Mouse (Mus musculus) neural tube, embryonic 14.5 days (tissue): ENCODE measurements around the gene Tmed10. TPM values are rescaled to one million over a fixed set of nuclear protein-coding genes. Genes with fewer than 3 reads are reported as not detected.

Source experiments
- ATAC-seq: fragments of 200-750 bp; cut with Nextera tagmentation; 2 replicates; pipeline ENCODE4 v1.8.0; 2017; ENCODE audit warnings: low read depth, mild to moderate bottlenecking, moderate TSS enrichment, moderate library complexity
- H3K27ac ChIP-seq: fragments of 300-500 bp; sonication (generic); 2 replicates; pipeline ENCODE4 v1.5.1; 2014; ENCODE audit warnings: low read depth, mild to moderate bottlenecking, control low read depth, low read length, moderate library complexity, mixed read lengths
- H3K27me3 ChIP-seq: fragments of 300-500 bp; sonication (generic); 2 replicates; pipeline ENCODE4 v1.6.1; 2014; ENCODE audit warnings: low read length; ENCODE audit not compliant: control insufficient read depth, insufficient read depth
- H3K36me3 ChIP-seq: fragments of 300-500 bp; sonication (generic); 2 replicates; pipeline ENCODE4 v1.6.1; 2014; ENCODE audit warnings: low read length, mixed read lengths; ENCODE audit not compliant: control insufficient read depth, insufficient read depth
- H3K4me1 ChIP-seq: fragments of 300-500 bp; sonication (generic); 2 replicates; pipeline ENCODE4 v1.6.1; 2014; ENCODE audit warnings: low read length; ENCODE audit not compliant: control insufficient read depth, insufficient read depth
- H3K4me2 ChIP-seq: fragments of 300-500 bp; sonication (generic); 2 replicates; pipeline ENCODE4 v1.6.1; 2014; ENCODE audit warnings: mild to moderate bottlenecking, low read depth, low read length, control low read depth
- H3K4me3 ChIP-seq: fragments of 300-500 bp; sonication (generic); 2 replicates; pipeline ENCODE4 v1.5.1; 2014; ENCODE audit warnings: low read depth, low read length, control low read depth, mixed read lengths
- H3K9ac ChIP-seq: fragments of 300-500 bp; sonication (generic); replicated peaks from 2 replicates; pipeline ENCODE4 v1.6.1; 2014; ENCODE audit warnings: low read depth, mild to moderate bottlenecking, control low read depth, low read length, mixed read lengths
- H3K9me3 ChIP-seq: fragments of 300-500 bp; sonication (generic); 2 replicates; pipeline ENCODE4 v1.6.1; 2016; ENCODE audit warnings: low read length; ENCODE audit not compliant: control insufficient read depth
- WGBS: fragments of 180-500 bp; shearing (Covaris S2); extraction: QIAGEN DNeasy Blood & Tissue Kit; methylation state at CpG from one replicate; pipeline ENCODE4 v1.1.7; 2014; 5-methylcytosine and 5-hydroxymethylcytosine counted together
- polyA plus RNA-seq: library from polyadenylated mRNA; unstranded; fragments of >200 nt; fragmentation: Nextera tagmentation; extraction: Ambion mirVana; gene quantifications from 2 replicates; pipeline ENCODE4 v1.2.1, GENCODE M21; 2014

Tmed10 gene
- polyA plus RNA-seq, 1 experiment from 2014 or later = 209 TPM

DNA sequence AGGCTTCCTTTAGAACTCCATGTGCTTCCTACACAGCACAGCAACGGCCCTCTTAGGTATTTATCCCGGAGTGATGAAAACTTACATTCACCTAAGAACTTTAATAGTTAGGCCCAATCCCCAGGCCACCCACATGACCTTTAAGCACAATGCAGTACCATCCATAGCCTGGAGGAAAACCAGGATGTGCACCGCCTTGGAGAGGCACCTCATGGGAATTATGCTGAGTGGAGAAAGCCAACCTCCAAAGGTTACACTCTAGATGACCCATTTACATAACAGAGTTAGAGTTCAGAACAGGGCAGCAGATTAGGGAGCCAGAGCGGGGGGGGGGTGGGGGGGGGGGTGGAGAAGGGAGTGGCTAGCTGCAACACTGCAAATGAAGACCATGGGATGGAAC, 32.3 kb downstream of the Tmed10 start:
- Histone ChIP-seq H3K4me1 (peaks cover 12% of the 10 kb centered on the region), H3K4me2 (no peak overlapping the region), H3K9me3 (no peaks in the 10 kb centered on the region), H3K36me3 (no peaks in the 10 kb centered on the region), H3K27ac (no peak overlapping the region), H3K4me3 (no peak overlapping the region), H3K27me3 (no peaks in the 10 kb centered on the region), H3K9ac (no peak overlapping the region)
- 70% methylated on average over 4 of the region's 4 CpGs for WGBS
- no peak for ATAC-seq

DNA sequence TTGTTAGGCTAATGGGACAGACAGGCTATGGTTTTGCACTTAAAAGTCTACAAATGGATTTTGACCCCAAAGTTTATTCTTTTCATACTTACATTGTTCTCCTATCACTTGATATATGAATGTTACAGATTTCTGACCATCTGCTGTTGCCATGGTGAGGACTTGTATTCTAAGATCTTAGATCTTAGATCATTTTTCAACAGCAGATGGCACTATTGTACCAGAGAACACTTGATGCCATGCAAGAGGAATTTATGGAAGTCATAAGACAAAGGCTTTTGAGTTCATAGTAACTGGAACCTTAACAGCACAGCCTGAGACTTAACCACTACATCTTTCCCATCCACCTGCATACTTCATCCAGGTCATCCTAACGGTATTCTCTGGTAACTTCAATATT, 33.5 kb downstream of the Tmed10 start:
- Histone ChIP-seq H3K9me3 (no peaks in the 10 kb centered on the region), H3K36me3 (no peaks in the 10 kb centered on the region), H3K4me3 (no peak overlapping the region), H3K4me1 (peaks cover 12% of the 10 kb centered on the region), H3K4me2 (no peak overlapping the region), H3K27ac (no peak overlapping the region), H3K9ac (no peak overlapping the region), H3K27me3 (no peaks in the 10 kb centered on the region)
- 38% methylated on average over 1 of the region's 1 CpGs for WGBS
- no peak for ATAC-seq

DNA sequence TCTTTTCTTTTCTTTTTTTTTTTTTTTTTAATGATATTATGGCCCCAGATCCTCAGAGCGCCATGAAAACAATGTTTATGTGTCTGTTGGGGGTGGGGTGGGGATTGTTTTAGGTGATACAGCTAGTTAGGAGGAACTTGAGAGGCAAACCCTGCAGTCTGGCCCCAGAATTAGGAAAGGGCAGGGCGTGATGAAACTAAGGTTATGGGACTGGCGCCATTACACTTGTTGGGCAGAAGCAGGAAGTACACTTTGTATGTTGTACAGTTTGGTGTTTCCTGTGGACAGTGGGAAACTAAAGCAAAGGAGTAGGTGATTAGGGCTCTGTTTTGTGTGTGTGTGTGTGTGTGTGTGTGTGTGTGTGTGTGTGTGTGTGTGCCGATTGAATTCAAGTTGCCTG, 34.7 kb downstream of the Tmed10 start:
- Histone ChIP-seq H3K4me1 (peaks cover 12% of the 10 kb centered on the region), H3K27ac (no peak overlapping the region), H3K27me3 (no peaks in the 10 kb centered on the region), H3K4me2 (no peak overlapping the region), H3K9ac (no peak overlapping the region), H3K36me3 (peaks cover 4% of the 10 kb centered on the region; the same call in 1 of the 2 replicates), H3K4me3 (peak overlapping the region; percentile 9; the same call in 1 of the 2 replicates), H3K9me3 (no peaks in the 10 kb centered on the region)
- no peak for ATAC-seq
- 42% methylated on average over 4 of the region's 4 CpGs for WGBS

DNA sequence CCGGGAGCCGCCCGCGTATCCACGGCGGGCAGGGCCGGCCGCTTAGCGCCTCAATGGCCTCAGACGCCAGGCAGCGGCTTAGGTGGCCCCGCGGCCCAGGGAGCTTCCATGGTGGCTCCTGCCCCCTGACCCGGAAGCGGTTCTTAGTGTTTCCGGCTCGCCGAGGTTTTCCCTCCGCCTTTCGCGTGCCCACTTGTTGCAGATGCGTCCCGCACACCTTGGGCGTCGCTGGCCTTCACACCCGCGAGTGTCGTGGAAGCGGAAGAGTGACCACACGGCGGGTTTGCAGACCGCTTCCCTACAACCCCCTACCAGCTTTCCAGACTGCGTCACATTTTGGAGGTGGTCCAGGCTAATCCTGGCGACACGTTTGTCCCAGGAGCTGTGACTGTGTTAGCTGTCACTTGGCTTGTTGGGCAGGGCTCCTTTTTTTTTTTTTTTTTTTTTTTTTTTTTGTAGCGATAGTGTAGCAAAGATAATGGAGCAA, 35.4 kb downstream of the Tmed10 start, which contains the start of gene Nek9:
Gene Nek9, minus strand, starts transcription at position 120 of the 487 bp plus-strand sequence.
- Histone ChIP-seq H3K4me2 (peak within 1 kb of the TSS; percentile 79), H3K27me3 (no peaks in the 10 kb centered on the region), H3K9me3 (no peaks in the 10 kb centered on the region), H3K4me3 (peak within 1 kb of the TSS; percentile 69), H3K4me1 (peaks cover 12% of the 10 kb centered on the region), H3K36me3 (peaks cover 4% of the 10 kb centered on the region; the same call in 1 of the 2 replicates), H3K9ac (peak within 1 kb of the TSS; percentile 84), H3K27ac (peak within 1 kb of the TSS; percentile 76)
- peak; percentile 92 for ATAC-seq
- WGBS = 0% methylated on average over 34 of the region's 36 CpGs

DNA sequence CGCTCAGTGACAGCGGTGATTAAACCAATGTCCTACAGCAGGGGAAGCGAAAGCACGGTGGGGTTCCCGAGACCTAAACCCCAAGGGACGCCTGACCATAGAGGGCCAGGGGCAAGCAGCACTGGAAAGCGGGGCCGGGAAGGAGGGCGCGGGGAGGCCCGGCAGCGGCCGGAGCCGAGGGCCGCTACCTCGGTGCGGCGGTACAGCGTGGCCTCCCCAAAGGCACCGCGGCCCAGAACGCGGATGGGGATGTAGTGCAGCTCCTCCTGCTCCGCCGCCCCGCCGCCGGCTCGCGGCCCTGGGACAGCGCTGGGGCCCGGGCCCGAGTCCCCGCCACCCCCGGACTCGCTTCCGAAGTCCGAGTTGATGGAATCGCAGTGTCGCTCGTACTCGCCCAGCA, 35.8 kb downstream of the Tmed10 start:
- Histone ChIP-seq H3K4me3 (peak overlapping the region; percentile 69), H3K9me3 (no peaks in the 10 kb centered on the region), H3K4me1 (peaks cover 12% of the 10 kb centered on the region), H3K4me2 (peak overlapping the region; percentile 79), H3K9ac (peak overlapping the region; percentile 84), H3K36me3 (peaks cover 4% of the 10 kb centered on the region; the same call in 1 of the 2 replicates), H3K27ac (peak overlapping the region; percentile 76), H3K27me3 (no peaks in the 10 kb centered on the region)
- ATAC-seq = peak; percentile 84
- WGBS = under 1% methylated on average over 37 of the region's 42 CpGs

DNA sequence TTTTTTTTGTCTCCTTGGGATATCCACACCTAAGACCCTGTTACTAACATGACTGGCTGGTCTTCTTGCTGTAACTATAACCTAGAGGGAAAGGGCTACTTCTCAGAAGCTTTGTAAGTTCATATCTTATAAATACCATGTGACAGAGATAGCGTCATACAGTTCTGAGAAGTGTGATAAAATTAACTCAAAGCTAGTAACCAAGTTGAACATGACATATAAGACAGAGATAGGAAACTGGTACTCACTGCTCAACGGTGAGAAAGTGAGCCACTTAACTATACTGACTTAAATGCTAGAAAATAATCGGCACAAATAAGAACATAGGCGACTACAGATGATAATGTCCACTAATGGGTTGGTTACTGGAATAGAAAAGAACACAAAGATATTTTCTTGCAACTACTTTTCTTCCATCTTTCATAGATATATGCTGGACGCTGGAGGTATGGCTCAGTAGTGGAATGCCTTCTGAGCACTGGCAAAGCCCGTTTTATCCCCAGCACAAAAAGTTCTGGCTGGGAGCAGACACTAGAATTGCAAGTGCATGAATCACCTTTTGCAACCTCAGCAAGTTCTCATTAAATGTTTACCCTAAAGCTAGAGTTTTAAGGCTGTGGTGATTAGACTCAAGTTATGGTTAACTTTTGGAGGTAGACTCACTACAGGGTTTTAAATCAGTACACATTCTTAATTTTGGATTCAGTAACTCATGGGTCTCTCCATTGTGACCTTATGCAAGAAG, 36.9 kb downstream of the Tmed10 start:
- no peak overlapping the region for H3K4me3 ChIP-seq
- H3K4me2 ChIP-seq = peak overlapping the region; percentile 79
- no peak overlapping the region for H3K9ac ChIP-seq
- WGBS = 90% methylated on average over 6 of the region's 6 CpGs
- H3K36me3 ChIP-seq = peaks cover 5% of the 10 kb centered on the region; the same call in 1 of the 2 replicates
- peaks cover 12% of the 10 kb centered on the region for H3K4me1 ChIP-seq
- no peak overlapping the region for H3K27ac ChIP-seq
- no peaks in the 10 kb centered on the region for H3K27me3 ChIP-seq
- H3K9me3 ChIP-seq = no peaks in the 10 kb centered on the region
- ATAC-seq = no peak

DNA sequence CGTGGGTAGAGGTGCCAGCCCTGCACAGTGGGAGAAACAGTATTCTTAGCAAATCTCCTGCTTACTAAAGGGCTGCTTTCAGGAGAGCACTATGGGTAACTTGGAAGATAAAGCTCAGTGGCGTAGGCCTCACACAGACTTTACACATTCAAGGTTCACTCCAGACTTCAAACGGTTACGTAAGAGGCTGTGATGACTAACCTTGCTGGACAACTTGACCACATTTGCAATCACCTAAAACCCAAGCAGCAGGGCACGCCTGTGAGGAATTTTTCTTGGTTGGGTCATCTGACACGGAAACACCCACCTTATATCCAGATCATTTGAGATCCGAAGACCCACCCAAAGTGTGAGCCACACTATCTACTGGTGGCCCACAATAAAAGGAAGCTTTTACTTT, 44.5 kb downstream of the Tmed10 start:
- no peak for ATAC-seq
- 96% methylated on average over 7 of the region's 7 CpGs for WGBS
- H3K27ac ChIP-seq = no peak overlapping the region
- H3K9me3 ChIP-seq = no peaks in the 10 kb centered on the region
- H3K4me1 ChIP-seq = no peaks in the 10 kb centered on the region
- no peak overlapping the region for H3K4me2 ChIP-seq
- H3K9ac ChIP-seq = no peak overlapping the region
- no peaks in the 10 kb centered on the region for H3K27me3 ChIP-seq
- H3K36me3 ChIP-seq = peaks cover 45% of the 10 kb centered on the region
- H3K4me3 ChIP-seq = no peak overlapping the region

DNA sequence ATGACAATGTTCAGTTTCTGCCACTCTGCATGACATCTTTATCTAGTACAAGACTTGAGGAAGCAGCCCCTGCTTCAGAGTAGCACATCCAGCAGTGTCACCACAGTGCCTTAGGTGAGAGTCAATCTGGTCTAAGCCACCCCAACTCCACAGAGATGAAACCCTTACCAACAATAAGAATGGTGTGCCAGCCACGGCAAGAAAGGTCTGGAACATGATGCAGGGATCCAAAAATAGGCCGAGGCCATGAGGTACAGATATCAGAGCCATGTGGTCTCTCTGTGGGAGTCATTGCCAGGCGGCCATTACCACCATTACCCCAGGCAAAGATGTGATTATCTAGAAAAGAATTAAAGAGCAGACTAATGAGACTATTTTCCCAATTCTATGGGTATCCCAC, 66.0 kb downstream of the Tmed10 start:
- Histone ChIP-seq H3K4me3 (no peak overlapping the region), H3K36me3 (peaks cover 75% of the 10 kb centered on the region), H3K4me2 (no peak overlapping the region), H3K27me3 (no peaks in the 10 kb centered on the region), H3K9me3 (no peaks in the 10 kb centered on the region), H3K27ac (no peak overlapping the region), H3K9ac (no peak overlapping the region), H3K4me1 (no peaks in the 10 kb centered on the region)
- 75% methylated on average over 3 of the region's 3 CpGs for WGBS
- ATAC-seq = no peak

DNA sequence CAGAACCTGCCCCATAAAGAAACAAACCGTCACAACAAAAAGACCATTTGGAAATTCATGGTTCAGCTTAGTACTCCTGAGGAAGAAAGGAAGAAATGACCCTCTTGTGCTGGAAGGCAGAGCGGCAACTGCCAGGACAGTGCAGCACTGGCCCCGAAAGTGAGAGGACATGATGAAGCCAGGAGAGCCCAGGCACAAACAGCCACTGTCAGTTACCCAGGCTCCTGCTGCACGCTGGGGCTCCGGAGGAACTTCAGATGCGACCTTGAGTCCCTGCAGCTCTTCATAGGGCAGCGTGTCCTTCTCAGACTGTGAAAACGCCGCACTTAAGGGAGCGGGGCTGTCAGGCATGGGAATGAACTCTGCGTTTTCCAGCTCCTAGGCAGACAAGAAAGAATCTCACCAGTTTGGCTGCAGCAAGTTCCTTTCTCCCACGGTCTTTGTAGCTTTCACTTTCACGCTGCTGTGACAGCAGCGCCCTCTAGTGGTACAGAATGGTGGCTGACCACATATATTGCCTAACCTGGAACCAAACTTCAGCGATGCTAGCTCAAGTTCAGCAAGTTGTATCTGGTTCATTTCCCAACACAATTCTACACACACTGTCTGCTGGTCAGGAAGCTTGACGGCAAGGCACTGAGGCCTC, 69.3 kb downstream of the Tmed10 start:
- Histone ChIP-seq H3K27ac (no peak overlapping the region), H3K36me3 (peaks cover 74% of the 10 kb centered on the region), H3K4me2 (no peak overlapping the region), H3K27me3 (no peaks in the 10 kb centered on the region), H3K4me1 (no peaks in the 10 kb centered on the region), H3K9ac (no peak overlapping the region), H3K9me3 (no peaks in the 10 kb centered on the region), H3K4me3 (no peak overlapping the region)
- ATAC-seq = peak; percentile 68; the same call in 1 of the 2 replicates
- WGBS = 49% methylated on average over 16 of the region's 16 CpGs
